Mouse (Mus musculus): ENCODE results near the gene Cacnb4.

- TF ChIP-seq CTCF (IDR thresholded peaks at IDR 0.05; ENCODE audit: insufficient read depth, low read length) (no peak), POLR2A (IDR thresholded peaks at IDR 0.05; ENCODE audit: borderline replicate concordance, extremely low read depth, low read depth, low read length) (no peak)
These were observed 18.0 kb upstream of the Cacnb4 start for GRCm38 (mm10) chr2:52694604-52695003.
